Mouse (Mus musculus): ENCODE data around the gene Scrn1. TPM values are rescaled to one million over a fixed set of nuclear protein-coding genes. Genes with fewer than 3 reads are reported as not detected.

Gene Scrn1
- 10 to 100 TPM; 25.1 to 31.1 TPM for total RNA-seq (2021)
- long read RNA-seq, experiment 1, full-length matches to known transcripts, result 34 of 41 reads
- long read RNA-seq, experiment 1, partial matches to known transcripts, result 0 of 41 reads
- long read RNA-seq, experiment 1, other reads (novel, unspliced or antisense), result 7 of 41 reads
- long read RNA-seq, experiment 2, full-length matches to known transcripts, result 54 of 97 reads
- long read RNA-seq, experiment 2, partial matches to known transcripts, result 2 of 97 reads
- long read RNA-seq, experiment 2, other reads (novel, unspliced or antisense), result 41 of 97 reads

- peak; percentile 60 to 63 for DNase-seq (ENCODE audit: low spot score in 2 of 2)
Observed at GRCm38 (mm10) chr6:54565665-54566545, at the start of gene Scrn1. Gene Scrn1 (minus strand): TSS chr6:54566489.

- no peak for DNase-seq (ENCODE audit: low spot score in 2 of 2)
Observed at GRCm38 (mm10) chr6:54606241-54606640, 40.0 kb upstream of the Scrn1 start.

- DNase-seq (ENCODE audit: low spot score in 2 of 2), result peak in 1 of 2 experiments; percentile 38
Observed at GRCm38 (mm10) chr6:54604001-54604715, 37.9 kb upstream of the Scrn1 start.

- DNase-seq (ENCODE audit: low spot score in 2 of 2), result no peak
Observed at GRCm38 (mm10) chr6:54602891-54603290, 36.6 kb upstream of the Scrn1 start.

GRCm38 (mm10) chr6:54600681-54601347 lies 34.5 kb upstream of the Scrn1 start:
- DNase-seq (ENCODE audit: low spot score in 2 of 2), result no peak

GRCm38 (mm10) chr6:54597711-54598110 lies 31.4 kb upstream of the Scrn1 start:
- DNase-seq (ENCODE audit: low spot score in 2 of 2), result no peak

GRCm38 (mm10) chr6:54597208-54597607 lies 30.9 kb upstream of the Scrn1 start, which contains the start of gene Fkbp14:
Gene Fkbp14 (minus strand): TSS chr6:54597308.
- DNase-seq (ENCODE audit: low spot score in 2 of 2), result no peak

DNA sequence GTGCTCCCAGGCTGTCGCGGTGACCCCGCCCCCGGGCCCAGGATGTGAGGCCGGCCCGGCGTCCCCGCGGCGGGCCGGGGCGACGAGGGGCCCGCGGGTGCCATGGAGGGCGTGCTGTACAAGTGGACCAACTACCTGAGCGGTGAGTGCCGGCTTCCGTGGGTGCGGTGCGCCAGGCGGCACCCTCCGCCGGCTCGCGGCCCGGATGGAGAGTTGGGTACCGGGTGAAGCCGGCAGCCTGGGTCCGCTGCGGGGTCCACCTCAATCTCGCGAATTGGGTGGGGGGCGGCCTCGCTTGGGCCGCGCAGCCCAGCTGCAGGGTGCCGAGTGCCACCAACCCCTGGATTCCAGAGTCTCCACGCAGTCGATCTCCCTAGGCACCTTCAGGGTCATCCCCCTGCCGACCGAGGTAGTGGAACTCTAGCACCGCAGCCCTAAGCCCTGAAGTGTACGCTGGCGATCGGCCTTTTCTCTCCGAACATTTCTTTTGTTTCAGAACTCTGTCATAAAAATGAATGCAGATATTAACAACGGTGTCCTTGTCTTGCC lies 29.1 kb upstream of the Scrn1 start:
- DNase-seq (ENCODE audit: low spot score in 2 of 2), result no peak

DNA sequence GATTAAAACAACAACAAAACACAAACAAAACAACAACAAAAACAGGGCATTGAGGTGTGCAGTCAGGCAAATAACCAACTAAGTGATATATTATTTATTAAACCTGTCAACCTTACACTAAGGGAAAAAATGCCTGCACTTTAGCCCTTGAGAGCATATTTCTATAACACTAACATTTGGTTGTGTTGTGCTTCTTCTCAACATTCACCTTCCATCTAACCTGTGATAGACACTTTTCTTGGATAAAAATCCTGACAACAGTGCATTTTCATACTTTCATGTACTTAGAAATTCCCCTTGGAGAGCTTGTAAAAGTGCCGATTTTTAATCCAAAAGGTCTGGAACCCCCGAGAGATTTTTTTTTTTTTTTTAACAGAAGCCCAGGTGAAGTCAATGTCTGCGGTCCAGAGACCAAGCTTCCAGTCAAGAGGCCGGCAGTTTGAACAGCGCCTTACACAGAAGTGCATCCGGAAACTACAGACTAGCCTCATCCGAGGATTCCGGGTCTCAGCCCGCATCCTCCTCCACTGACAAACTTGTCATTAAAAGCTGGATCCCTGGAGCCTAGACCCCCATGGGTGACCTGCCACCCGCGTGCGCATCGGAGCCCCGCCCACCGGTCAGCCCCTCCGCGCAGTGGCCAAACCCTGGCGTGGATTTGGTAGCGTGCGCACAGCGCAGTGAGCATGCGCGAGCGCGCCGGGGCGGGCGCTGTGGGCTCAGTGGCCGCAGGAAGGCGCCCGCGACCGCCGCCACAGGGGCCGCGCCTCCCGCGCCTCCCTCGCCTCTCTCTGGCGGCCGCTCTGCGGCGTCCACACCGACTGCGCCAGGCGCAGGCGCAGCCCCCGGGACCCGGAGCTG lies 28.4 kb upstream of the Scrn1 start, which contains the start of gene Plekha8:
Plekha8 (plus strand) TSS at position 643 of the 861 bp plus-strand sequence.
- peak; percentile 94 to 95 for DNase-seq (ENCODE audit: low spot score in 2 of 2)

DNA sequence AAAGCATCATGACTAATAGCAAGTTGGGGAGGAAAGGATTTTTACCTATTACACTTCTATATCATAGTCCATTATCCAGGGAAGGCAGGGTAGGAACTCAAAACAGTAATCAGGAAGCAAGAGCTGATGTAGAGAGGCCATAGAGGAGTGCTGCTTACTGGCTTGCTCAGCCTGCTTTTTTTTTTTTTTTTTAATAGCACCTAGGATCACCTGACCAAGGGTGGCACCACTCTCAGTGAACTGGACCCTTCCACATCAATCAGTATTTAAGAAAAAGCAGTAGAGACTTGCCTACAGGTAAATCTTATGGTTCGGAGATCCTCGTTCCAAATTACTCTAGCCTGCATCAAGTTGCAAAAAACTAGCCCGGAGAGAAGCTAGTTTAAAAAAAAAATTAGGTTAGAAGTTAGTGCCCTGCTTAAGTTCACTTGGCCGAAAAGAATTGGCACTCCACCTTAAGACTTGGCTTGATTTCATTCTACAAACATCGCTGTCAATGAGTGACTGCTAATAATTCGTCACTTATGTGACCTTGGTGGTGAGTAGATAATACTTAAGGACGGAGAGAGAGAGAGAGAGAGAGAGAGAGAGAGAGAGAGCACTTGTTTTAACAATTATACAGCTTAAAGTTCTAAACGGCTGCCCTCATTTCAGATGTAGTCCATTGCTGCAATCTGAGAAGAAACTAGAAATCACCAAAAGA lies 27.6 kb upstream of the Scrn1 start:
- DNase-seq (ENCODE audit: low spot score in 2 of 2), result no peak

GRCm38 (mm10) chr6:54592938-54593535 lies 26.7 kb upstream of the Scrn1 start:
- peak; percentile 85 for DNase-seq (ENCODE audit: low spot score in 2 of 2)

GRCm38 (mm10) chr6:54591778-54592177 lies 25.5 kb upstream of the Scrn1 start:
- DNase-seq (ENCODE audit: low spot score in 2 of 2), result no peak

- no peak for DNase-seq (ENCODE audit: low spot score in 2 of 2)
Observed at GRCm38 (mm10) chr6:54590691-54591090, 24.4 kb upstream of the Scrn1 start.

- DNase-seq (ENCODE audit: low spot score in 2 of 2), result no peak
Observed at GRCm38 (mm10) chr6:54588212-54588611, 21.9 kb upstream of the Scrn1 start.

- DNase-seq (ENCODE audit: low spot score in 2 of 2), result no peak
Observed at GRCm38 (mm10) chr6:54587683-54588082, 21.4 kb upstream of the Scrn1 start.

DNA sequence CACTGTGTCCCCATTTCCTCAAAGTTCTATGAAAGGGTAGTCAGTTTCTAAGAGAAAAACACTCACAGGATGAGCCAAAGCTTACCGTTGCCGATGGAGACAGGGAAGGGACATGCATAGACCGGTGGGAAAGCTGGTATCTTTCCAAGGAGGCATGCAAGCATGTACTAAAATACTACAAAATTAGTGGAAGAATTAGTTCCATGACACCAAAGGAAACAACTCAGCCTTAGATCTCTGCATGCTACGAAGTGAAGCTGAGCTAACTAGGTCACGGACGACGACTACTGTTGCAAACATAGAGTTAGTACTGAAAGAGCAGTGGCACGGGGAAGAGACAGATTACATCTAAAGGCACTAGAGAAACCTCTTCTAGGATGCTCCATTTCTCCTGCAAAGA lies 20.6 kb upstream of the Scrn1 start:
- no peak for DNase-seq (ENCODE audit: low spot score in 2 of 2)

- DNase-seq (ENCODE audit: low spot score in 2 of 2), result peak in 1 of 2 experiments; percentile 48
Observed at GRCm38 (mm10) chr6:54586175-54586574, 19.9 kb upstream of the Scrn1 start.

DNA sequence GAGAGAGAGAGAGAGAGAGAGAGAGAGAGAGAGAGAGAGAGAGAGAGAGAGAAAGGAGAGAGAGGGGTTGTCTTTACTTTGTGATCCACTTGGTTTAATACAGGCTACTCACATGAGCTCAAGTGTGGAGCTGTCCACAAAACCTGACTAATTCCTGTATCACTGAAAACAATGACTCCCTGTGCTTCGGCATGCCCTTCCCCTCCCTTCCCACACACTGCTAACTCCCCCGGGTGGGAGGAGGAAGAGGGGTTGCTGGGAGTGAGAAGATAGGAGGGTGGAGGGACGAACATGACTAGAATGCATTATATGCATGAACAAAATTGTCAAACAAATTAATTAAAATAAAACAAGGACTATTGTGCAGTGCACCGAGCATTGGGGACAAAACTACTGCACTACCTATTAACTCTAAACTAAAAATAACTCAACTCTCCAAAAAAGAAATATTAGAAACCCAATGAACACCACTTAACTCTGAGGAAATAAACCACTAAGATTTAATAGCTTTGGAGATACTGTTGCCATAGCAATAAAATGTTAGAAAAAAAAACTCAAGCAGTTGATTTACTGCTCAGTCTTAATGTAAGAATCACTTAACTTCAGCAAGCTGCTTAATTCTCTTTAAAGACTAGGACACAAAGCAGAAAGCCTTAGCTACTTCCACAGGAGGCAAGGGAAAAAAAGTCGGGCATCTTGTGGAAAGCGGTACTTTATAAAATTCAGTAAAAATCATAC lies 7.1 kb upstream of the Scrn1 start:
- DNase-seq (ENCODE audit: low spot score in 2 of 2), result no peak

Data from adrenal gland, adult 18-20 months (tissue).